19 mouse cellular contexts compared by ENCODE assay signal in genomic region chr2:110182795-110183486, GRCm38 (mm10).
A peak's percentile ranks its signal among the peaks of the same experiment; 100 is the strongest.
DNase-seq lines count a peak whose midpoint lies in the region; ATAC-seq and TF ChIP-seq lines count a peak whose summit lies in the region.
"Had no signal": no experiment of that assay in that cellular context is flagged by ENCODE, and none has a peak within 500 bp of the region (broad histone marks: within the 10 kb centered on the region; RNA-seq: fewer than 3 reads in every experiment).

No protein-coding gene starts in this region.

- H3K9me3 ChIP-seq in heart, embryonic 15.5 days (replicated peaks) = no peaks in the 10 kb centered on the region
- H3K9me3 ChIP-seq in heart, embryonic 10.5 days = no peaks in the 10 kb centered on the region
- H3K9me3 ChIP-seq: heart, embryonic 12.5 days; hindbrain, embryonic 13.5 days; midbrain, embryonic 13.5 days; neural tube, embryonic 13.5 days had no signal

- no peak for ATAC-seq in heart, embryonic 15.5 days (replicated peaks; ENCODE audit: insufficient number of reproducible peaks, insufficient read depth, low FRiP score, low read depth)
- ATAC-seq: forebrain, postnatal 0 days; inflammation-experienced regulatory T-cells, adult 6 months; liver, postnatal 0 days; midbrain, embryonic 13.5 days had no signal

- H3K27me3 ChIP-seq in heart, embryonic 15.5 days = no peaks in the 10 kb centered on the region
- H3K27me3 ChIP-seq in heart, embryonic 10.5 days (ENCODE audit: insufficient read depth, poor library complexity, severe bottlenecking) = no peaks in the 10 kb centered on the region
- H3K27me3 ChIP-seq: heart, embryonic 12.5 days; hindbrain, embryonic 13.5 days; midbrain, embryonic 13.5 days; neural tube, embryonic 13.5 days had no signal

- H3K4me1 ChIP-seq in heart, embryonic 15.5 days (replicated peaks) = peaks cover 52% of the 10 kb centered on the region
- H3K4me1 ChIP-seq in heart, embryonic 10.5 days = peaks cover 33% of the 10 kb centered on the region

- TF ChIP-seq CTCF in layer of hippocampus, adult 2 months (conservative IDR thresholded peaks at IDR 0.05) = no peak

- H3K9ac ChIP-seq in heart, embryonic 15.5 days = no peak overlapping the region
- H3K9ac ChIP-seq: forebrain, postnatal 0 days; heart, embryonic 12.5 days; hindbrain, embryonic 13.5 days; liver, postnatal 0 days; midbrain, embryonic 13.5 days; neural tube, embryonic 13.5 days had no signal

- no peak for DNase-seq in heart, embryonic 10.5 days (ENCODE audit: low spot score)
- DNase-seq in layer of hippocampus, adult 2 months (ENCODE audit: low spot score in 2 of 2) = no peak
- no peak for DNase-seq in layer of hippocampus, adult 11-12 months (ENCODE audit: low spot score)
- DNase-seq in kidney, postnatal 14 days = peak; percentile 60
- no peak for DNase-seq in right cerebral cortex, adult 18-20 months
- no peak for DNase-seq in testis, postnatal 10 days (ENCODE audit: low spot score)
- DNase-seq: cerebellum, adult 18-20 months; cerebellum, postnatal 36 days; forebrain, postnatal 0 days; gastrocnemius, postnatal 36 days; liver, postnatal 0 days; lung, postnatal 14 days; thymus, postnatal 36 days had no signal

- H3K36me3 ChIP-seq in heart, embryonic 15.5 days = no peaks in the 10 kb centered on the region
- H3K36me3 ChIP-seq in heart, embryonic 10.5 days = no peaks in the 10 kb centered on the region
- H3K36me3 ChIP-seq: heart, embryonic 12.5 days; hindbrain, embryonic 13.5 days; midbrain, embryonic 13.5 days; neural tube, embryonic 13.5 days had no signal

- no peak overlapping the region for H3K4me2 ChIP-seq in heart, embryonic 15.5 days
- H3K4me2 ChIP-seq: heart, embryonic 12.5 days; hindbrain, embryonic 13.5 days; midbrain, embryonic 13.5 days; neural tube, embryonic 13.5 days had no signal

- peak overlapping the region; percentile 49 for H3K27ac ChIP-seq in heart, embryonic 15.5 days
- no peak overlapping the region for H3K27ac ChIP-seq in heart, embryonic 10.5 days
- H3K27ac ChIP-seq in layer of hippocampus, adult 2 months = peak overlapping the region; percentile 46; the same call in 1 of the 2 replicates
- H3K27ac ChIP-seq: hindbrain, embryonic 13.5 days; midbrain, embryonic 13.5 days; neural tube, embryonic 13.5 days had no signal

- 53% methylated on average over 4 of the region's 4 CpGs for WGBS in heart, embryonic 15.5 days
- 60% methylated on average over 4 of the region's 4 CpGs for WGBS in heart, embryonic 10.5 days

- H3K4me3 ChIP-seq in heart, embryonic 15.5 days = no peak overlapping the region
- H3K4me3 ChIP-seq in heart, embryonic 10.5 days = no peak overlapping the region
- H3K4me3 ChIP-seq in layer of hippocampus, adult 2 months = no peak overlapping the region
- H3K4me3 ChIP-seq: heart, embryonic 12.5 days; hindbrain, embryonic 13.5 days; midbrain, embryonic 13.5 days; neural tube, embryonic 13.5 days had no signal
